Mouse (Mus musculus): ENCODE results near the gene Nr2e3.
A peak's percentile ranks its signal among the peaks of the same experiment; 100 is the strongest.
"Not testable (repeated sequence)": the region's sequence is repeated elsewhere in the genome, so short reads cannot be mapped to it uniquely, and the experiment has no call there.

Gene Nr2e3

GRCm38 (mm10) chr9:59960559-59960958 lies at the start of gene Nr2e3:
Nr2e3 (minus strand) TSS chr9:59960659.
- no peak for DNase-seq (ENCODE audit: low spot score)

- DNase-seq (ENCODE audit: low spot score), result no peak
These were observed 48.5 kb upstream of the Nr2e3 start for GRCm38 (mm10) chr9:60008936-60009335.

- DNase-seq (ENCODE audit: low spot score), result no peak
These were observed 41.9 kb upstream of the Nr2e3 start for GRCm38 (mm10) chr9:60002323-60002722.

- no peak for DNase-seq (ENCODE audit: low spot score)
These were observed 41.0 kb upstream of the Nr2e3 start for GRCm38 (mm10) chr9:60001444-60001843.

- no peak for DNase-seq (ENCODE audit: low spot score)
These were observed 37.3 kb upstream of the Nr2e3 start for GRCm38 (mm10) chr9:59997725-59998124.

- no peak for DNase-seq (ENCODE audit: low spot score)
These were observed 30.9 kb upstream of the Nr2e3 start for GRCm38 (mm10) chr9:59991407-59991806.

GRCm38 (mm10) chr9:59989864-59990263 lies 29.4 kb upstream of the Nr2e3 start:
- DNase-seq (ENCODE audit: low spot score), result peak; percentile 85

- DNase-seq (ENCODE audit: low spot score), result peak; percentile 22
These were observed 25.6 kb upstream of the Nr2e3 start for GRCm38 (mm10) chr9:59985900-59986572.

- DNase-seq (ENCODE audit: low spot score), result no peak
These were observed 20.7 kb upstream of the Nr2e3 start for GRCm38 (mm10) chr9:59981116-59981515.

- DNase-seq (ENCODE audit: low spot score), result no peak
These were observed 10.8 kb upstream of the Nr2e3 start for GRCm38 (mm10) chr9:59971263-59971662.

- peak; percentile 87 for DNase-seq (ENCODE audit: low spot score)
These were observed 8.9 kb upstream of the Nr2e3 start for GRCm38 (mm10) chr9:59969383-59969782.

GRCm38 (mm10) chr9:59965046-59965445 lies 4.6 kb upstream of the Nr2e3 start:
- no peak for DNase-seq (ENCODE audit: low spot score)

- DNase-seq (ENCODE audit: low spot score), result no peak
These were observed 3.9 kb upstream of the Nr2e3 start for GRCm38 (mm10) chr9:59964367-59964766.

- no peak for DNase-seq (ENCODE audit: low spot score)
These were observed 919 bp upstream of the Nr2e3 start for GRCm38 (mm10) chr9:59961201-59961955.

- peak; percentile 94 for DNase-seq (ENCODE audit: low spot score)
These were observed 1.2 kb downstream of the Nr2e3 start for GRCm38 (mm10) chr9:59959276-59959675.

GRCm38 (mm10) chr9:59958115-59958514 lies 2.3 kb downstream of the Nr2e3 start:
- DNase-seq (ENCODE audit: low spot score), result not testable (repeated sequence)

- DNase-seq (ENCODE audit: low spot score), result no peak
These were observed 4.0 kb downstream of the Nr2e3 start for GRCm38 (mm10) chr9:59956496-59956895.

GRCm38 (mm10) chr9:59955692-59956091 lies 4.8 kb downstream of the Nr2e3 start:
- no peak for DNase-seq (ENCODE audit: low spot score)

GRCm38 (mm10) chr9:59955199-59955598 lies 5.3 kb downstream of the Nr2e3 start:
- DNase-seq (ENCODE audit: low spot score), result no peak

GRCm38 (mm10) chr9:59953556-59953955 lies 6.9 kb downstream of the Nr2e3 start:
- DNase-seq (ENCODE audit: low spot score), result no peak

- DNase-seq (ENCODE audit: low spot score), result no peak
These were observed 7.9 kb downstream of the Nr2e3 start for GRCm38 (mm10) chr9:59952515-59953070.

- DNase-seq (ENCODE audit: low spot score), result no peak
These were observed 8.5 kb downstream of the Nr2e3 start for GRCm38 (mm10) chr9:59951943-59952342.
